Mouse (Mus musculus) frontal cortex, postnatal 10 days (tissue): Measurements from ENCODE around the gene Hsd17b3.
"Not testable (repeated sequence)": the region's sequence is repeated elsewhere in the genome, so short reads cannot be mapped to it uniquely, and the experiment has no call there.

ENCODE experiments used
- DNase-seq, 2 experiments: peaks; one replicate each; pipeline ENCODE4 v3.0.0; 2022; ENCODE audit warnings: low spot score in 2 of 2, mixed read lengths in 1 of 2

The Hsd17b3 gene

DNA sequence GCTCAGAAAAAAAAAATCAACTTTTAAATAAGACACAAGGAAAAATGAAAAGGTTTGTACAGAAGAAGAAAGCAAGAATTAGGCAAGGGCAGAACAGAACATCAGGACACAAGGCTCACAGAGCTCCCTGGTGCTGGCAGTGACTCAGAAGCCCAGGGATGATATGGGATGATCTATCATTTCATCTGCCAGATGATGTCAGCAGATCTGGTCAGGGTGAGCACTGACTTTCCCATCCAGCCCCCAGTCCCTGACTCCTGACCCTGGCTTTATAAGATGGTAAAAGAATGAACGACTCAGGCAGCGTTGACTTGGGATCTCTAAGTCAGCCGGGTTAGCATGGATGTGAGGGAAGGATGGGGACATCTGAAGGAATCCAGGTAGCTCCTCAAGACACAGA is 5.7 kb downstream of the Hsd17b3 start:
- no peak for DNase-seq

DNA sequence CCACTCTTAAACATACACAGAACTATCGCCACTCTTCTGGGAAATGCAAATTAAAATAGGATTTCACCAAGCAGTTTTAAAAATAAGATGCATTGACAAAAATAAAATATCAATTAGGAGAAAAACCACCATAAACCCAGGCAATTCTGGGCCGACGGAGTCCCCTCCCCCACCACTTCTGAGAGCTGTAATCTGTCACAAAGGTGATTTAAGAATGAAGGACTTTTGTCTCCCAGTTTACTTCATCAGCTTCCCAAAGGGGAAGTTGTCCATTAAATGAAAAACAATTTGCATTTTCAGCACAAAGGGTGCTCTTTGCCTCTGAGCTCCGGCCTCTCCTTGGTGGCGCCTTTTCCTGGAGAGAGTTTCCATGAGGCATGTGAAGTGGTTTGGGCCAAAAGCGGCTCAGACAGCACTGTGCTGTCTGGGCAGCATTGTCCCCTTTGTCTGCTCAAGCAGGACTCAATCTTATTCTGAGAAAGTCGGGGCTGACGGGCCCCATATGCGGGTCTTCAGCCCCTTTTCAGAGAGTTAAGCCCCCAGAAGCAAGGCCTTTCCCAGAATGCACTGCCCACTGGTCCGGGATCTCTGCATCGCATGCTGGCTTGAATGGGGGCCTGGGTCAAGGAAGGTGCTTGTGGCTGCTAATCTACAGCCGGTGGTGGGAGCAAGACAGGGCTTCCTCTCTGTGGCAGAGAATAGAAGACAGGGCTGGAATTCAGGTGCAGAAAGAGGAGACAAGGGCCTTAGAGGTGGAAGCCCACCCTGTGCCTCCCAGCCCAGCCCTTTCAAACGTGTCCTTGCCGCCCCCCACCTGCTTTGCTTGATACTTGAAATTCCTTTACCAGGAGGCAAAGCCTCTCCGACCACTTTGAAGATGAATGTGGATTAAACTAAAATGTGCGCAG is 7.8 kb downstream of the Hsd17b3 start:
- DNase-seq: no peak

DNA sequence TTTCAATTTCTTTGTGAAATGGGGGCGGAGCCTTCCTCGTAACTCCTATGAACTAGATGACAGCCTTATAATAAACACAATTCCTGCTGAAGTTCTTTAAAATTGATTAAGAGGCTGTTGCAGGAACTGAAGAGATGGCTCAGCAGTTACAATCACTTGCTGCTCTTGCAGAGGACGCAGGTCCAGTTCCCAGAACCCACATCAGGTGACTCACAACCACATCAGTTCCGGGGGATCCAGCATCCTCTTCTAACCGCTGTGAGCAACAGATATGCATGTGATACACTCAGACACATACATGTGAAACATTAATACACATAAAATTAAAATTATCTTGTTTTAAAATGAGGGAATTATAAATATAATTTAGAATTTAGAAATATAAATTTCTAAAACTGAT is 11.4 kb downstream of the Hsd17b3 start:
- DNase-seq: no peak

DNA sequence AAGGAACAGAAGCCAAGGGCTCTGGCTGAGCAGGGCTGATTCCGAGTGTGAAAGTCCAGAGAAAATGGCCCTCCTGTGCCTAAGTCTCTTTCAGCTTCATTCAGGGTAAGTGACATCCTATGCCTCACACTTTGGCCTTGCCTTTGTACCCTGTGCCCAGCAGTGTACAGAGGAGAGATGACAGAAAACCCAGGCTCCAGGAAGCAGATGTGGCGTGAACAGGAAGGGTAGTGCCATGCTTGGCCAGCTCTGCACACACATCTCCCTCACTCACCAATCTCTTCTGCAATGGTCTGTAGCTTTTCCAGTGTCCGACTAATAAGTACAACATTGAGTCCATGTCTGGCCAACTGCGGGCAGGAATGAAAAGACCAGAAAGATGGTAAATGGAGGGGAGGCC is 13.0 kb downstream of the Hsd17b3 start:
- no peak for DNase-seq

DNA sequence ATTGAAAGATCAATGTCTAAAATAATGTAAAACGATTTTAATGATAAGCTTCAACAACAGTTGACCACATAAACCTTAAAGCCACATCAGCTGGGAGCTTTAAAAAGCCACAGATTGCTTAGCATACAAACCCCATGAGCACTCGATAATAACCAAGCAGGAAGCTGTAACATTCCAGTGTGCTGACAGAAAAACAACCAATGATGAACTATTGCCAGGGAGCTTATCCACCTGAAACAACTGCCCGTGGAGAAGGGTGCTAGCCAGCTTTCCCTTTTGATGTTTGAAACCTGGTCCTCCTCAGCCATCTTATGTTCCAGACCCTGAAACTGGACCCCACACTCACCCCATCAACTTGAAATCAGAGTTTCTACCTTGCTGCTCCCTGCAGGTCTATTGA is 22.4 kb downstream of the Hsd17b3 start:
- DNase-seq: no peak

DNA sequence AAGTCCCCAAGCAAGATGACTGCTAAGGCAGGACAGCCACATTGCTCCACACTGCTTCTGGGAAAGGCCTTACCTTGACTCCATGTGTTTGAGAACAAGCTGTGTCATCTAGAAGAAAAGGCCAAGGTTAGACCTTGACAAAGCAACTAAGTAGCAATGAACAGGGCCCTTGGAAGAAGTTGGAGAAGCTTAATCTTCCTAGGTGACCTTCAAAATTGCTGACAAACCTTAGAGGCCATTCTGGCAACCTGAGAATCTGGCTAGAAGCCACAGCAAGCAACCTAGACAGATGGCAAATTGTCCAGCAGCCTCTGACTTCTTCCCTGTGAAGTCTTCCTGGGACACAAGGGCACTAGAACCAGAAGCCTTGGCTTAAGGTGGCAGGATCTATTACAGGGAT is 24.8 kb downstream of the Hsd17b3 start:
- DNase-seq: no peak

DNA sequence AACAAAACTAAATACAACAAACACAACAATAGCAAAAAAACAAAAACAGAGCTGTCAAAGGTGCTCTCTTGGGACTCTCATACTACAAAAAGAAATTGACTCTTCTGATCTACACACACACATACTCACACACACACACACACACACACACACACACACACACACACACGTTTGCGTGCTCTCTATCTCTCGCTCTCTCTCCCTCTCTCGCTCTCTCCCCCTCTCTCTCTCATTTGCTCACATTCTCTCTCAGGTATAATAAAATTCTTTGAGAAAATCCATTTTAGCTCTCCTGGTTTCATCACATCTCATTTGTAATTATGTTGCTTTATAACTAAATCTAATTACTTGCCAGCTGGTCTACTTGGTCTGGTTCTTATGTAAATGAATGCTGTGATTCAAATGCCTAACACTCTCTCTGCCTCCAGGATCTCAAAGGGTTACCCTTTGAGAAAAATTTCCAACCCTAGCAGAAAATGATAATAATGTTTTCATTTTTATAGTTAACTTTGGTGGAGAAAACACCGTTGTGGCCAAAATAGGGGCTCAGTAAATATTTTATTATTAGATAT is 28.0 kb downstream of the Hsd17b3 start:
- no peak for DNase-seq

DNA sequence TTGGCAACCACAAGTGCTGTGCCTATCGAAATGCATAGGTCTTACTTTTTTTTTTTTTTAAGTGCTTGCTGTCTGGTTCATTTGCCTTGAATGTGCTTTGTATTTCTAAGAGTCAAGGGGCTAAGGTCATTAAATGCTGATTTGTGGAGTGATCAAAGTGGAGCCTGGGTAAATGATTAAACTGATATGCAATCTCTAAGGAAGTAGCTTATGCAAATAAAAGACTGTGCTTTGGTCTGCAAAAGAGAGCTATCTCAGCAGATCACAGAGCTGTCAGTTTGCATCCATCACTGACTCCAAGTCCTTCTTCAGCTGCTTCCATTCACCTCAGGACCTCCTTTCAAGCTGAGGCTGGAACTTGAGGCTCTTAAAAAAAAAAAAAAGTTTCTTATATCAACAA is 35.1 kb downstream of the Hsd17b3 start:
- no peak for DNase-seq

DNA sequence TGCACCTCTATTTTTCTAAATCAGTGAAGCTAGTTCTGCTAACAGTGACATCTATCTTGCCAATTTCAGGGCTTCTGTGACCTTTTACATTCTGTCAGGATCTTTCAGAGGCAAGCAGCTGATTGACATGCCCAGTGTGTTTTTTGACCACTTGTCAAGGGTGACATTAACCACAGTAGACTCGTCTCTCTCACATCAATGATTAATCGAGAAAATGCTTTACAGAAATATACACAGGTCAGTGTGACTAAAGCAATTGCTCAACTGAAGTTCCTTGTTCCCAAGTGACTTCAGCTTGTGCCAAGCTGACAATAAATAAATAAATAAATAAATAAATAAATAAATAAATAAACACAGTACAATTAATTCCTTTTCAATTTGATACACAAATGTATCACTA is 36.7 kb downstream of the Hsd17b3 start:
- not testable (repeated sequence) for DNase-seq

DNA sequence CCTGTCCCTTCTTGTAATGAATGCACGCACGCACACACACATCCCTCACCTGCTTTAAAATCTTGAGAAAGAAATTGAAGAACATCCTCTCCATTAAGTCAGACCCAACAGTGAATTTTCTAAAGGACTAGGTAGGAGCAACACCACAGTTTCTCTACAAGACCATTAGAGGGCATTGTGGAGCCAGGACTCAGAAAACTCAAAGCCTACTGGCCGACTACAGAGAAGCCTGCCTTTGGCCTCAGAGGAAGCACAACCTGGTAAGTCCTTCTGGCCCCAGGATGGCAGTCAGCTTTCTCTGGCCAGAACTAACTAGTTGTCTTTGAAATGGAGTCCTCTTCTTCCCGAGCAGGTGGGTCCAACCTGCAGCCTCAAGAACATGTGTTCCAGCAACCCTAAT is 38.1 kb downstream of the Hsd17b3 start:
- no peak for DNase-seq

DNA sequence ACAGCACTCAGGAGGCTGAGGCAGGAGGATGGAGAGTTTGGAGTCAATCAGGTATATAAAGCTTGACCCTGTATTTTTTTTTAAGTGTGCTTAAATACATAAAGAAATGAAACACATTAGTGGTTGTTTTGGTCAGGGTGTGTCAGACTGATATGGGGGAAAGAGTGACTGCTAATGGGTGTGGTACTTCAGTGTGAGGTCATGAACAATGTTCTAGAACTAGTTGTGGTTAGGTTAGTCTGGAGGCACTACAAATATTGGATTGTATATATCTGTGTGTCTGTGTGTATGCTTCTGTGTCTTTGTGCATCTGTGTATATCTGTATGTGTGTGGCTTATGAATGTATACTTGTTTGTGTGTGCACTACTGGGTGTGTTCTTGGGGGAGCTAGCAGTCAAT is 39.5 kb downstream of the Hsd17b3 start:
- DNase-seq: no peak

DNA sequence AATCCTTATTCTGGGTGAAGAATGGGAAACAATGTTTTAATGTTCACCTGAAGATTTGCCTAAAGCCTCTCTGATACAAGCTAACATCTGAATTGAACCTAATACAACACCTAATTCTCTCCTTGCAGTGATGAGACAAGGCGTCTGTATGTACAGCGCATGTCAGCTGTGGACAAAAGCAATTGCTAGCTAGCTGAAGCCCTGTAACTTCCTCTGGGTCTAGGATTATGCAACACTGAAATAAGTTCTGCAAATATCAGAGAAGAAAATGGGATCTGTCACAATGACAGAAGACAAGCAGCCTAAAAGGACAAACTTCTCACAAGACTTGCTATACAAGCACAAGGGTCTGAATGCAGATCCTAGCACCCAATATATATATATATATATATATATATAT is 40.6 kb downstream of the Hsd17b3 start:
- DNase-seq: no peak

DNA sequence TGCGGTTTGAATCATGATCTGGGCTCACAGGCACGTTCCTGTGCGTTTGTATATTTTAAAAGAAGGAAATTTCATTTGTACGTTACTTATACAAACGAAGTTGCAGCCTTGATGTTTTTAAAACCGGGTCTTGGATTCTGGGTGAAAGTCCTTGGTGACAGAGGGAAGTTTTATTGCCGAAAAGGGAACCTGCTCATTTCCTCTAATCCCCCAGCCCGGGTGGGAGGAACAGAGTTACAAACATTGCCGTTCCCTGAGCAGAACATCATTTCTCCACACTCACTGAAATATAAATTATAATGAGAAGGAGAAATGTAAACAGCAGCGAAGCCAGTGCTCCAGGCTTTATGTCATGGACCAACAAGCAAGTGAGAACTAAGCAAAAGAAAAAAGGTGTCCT is 49.1 kb downstream of the Hsd17b3 start:
- DNase-seq: no peak

DNA sequence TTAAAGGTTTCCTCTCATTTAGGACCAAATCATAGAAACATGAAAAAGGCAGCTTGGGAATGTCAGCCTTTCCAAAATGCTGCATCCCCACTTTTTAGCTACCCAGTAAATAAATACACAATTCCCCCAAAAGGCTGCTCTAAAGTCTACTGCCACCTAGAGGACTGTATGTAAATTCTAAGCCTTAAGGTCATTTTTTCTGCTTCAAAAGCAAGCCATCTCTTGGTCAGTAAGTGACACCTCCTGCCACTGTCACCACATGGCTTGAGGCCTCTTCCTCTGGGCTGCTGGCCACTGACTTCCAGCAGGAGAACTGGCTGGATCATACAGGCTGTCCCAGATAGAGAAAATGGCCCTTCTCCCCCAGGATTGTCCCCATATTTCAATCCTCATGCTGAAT is 50.9 kb downstream of the Hsd17b3 start:
- no peak for DNase-seq

DNA sequence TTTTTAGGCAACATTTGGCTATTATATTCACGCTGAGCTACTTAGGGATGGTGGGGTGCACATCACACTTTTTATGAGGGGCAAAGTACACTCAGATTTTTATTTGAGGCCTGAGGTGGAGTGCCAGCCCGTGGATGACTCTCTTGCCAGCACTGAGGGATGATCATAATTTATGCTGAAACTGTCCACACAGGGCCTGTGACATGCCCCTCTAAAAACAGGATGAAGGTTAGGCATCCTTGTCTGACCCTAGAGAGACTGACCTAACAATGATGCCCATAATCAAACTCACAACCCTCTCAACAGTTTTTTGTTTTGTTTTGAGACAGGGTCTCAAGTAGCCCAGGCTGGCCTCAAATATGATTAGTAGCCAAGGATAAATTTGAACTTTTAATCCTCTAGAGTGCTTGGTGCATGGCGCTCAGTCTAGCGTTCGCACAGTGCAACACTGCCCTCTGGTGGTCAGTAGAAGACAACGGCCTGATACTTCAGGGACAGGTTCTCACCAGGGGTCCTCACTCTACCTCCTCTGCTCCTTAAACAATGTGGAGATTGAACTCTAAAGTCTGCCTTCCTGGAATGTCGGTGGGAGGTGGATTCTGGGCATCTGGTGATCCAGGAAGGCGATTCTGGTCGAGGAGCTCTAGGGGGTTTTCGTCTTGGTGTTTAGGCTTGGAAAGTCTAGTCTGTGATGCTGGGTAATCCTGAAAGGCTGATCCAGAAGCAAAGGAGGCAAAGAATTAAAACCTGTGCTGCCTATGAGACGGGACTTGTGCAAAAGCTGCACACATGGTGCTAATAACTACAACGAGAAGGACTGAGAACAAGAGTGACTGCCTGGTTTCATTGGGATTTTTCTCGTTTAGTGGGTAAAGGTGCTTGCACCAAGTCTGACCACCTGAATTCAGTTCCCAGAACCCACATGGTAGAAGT is 52.7 kb downstream of the Hsd17b3 start:
- peak in 1 of 2 experiments; percentile 61 for DNase-seq

DNA sequence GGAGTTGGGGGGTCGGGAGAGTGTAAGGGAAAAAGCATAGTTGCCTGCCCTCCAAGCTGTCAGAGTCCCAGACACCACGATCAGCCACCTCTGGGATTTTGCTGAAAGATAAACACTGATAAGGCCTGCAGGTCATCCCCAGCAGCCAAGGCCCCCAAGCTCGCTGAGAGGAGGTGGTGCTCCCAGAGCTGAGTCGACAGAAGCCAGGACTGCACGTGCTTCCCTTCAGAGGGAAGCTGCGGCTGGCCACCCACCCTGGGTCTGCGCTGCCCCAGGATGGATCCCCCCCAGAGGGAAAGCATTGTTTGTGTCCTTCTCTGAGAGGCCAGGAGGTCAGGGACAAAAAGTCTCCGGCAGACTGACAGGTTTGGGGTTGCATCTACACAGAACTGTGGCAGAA is 54.0 kb downstream of the Hsd17b3 start:
- no peak for DNase-seq

DNA sequence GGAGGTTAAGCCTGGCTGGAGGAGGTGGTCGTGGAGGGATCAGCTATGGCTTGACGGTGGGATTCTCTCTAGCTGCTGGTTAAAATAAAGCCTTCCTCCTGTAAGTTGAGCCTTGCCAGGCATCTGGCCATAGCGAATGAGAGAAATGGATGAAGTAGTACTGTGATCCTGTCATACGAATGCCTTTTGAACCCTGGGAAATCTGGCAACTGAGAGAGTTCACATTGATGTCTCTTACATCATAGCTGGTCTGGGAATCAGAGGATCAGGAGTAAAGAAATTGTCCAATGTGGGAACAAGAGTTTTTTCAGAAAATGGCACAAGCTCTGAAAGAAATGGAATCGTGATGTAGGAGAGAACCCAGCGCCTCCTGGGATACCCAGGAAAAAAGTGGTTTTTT is 55.1 kb downstream of the Hsd17b3 start:
- DNase-seq: no peak

DNA sequence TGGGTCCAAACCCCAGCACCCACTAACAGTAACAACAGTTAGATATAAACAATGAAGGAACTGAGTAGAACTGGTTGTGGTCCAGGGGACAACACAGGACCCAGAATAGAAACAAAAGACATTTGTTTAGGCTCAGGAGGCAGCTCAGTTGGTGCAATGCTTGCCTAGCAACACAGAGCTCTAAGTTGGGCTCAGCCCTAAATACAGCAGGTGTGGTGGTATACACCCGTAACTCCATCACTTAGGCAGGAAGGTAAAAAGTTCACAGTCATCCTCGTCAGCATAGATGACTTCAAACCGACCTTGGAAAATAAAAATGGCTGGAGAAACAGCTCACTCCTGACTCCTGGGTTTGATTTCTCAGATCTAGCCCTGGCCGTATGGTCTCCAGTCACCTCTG is 55.8 kb downstream of the Hsd17b3 start:
- DNase-seq: no peak

DNA sequence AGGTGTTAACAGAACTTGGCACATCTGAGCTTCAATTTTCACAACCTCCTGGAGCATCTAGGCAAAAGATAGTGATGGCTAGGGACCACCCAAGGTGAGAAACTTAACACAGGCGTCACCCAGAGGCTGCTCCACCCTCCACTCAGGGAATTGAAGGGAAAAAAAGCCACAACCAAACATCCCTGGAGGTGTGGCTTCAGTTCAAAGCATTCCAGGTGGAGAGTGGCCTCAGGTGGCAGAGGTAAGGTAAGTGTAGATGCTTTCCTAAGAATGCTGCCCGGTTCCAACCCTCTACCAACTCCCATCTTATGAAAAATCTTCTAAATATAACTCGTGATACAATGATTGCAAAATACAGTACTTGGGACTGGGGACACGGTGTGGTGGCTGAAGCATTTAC is 57.8 kb downstream of the Hsd17b3 start:
- DNase-seq: no peak

DNA sequence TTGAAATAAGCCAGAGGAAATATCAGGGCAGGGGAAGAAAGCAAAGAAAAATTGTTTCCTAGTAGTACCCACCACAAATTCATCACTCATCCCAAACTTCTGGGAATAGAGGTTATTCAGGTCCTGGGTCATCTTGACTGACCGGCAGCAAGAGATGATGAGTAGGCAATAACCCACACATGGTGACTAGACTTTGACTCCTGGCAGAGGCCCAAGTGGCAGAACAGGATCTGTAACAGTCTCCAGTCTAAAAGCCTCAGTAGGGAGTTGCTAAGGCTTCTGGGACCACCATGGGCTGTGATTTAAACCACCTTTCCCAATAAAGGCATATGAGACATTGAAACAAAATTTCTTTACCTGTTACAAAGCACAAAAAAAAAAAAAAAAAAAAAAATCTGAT is 58.2 kb downstream of the Hsd17b3 start:
- DNase-seq: no peak

DNA sequence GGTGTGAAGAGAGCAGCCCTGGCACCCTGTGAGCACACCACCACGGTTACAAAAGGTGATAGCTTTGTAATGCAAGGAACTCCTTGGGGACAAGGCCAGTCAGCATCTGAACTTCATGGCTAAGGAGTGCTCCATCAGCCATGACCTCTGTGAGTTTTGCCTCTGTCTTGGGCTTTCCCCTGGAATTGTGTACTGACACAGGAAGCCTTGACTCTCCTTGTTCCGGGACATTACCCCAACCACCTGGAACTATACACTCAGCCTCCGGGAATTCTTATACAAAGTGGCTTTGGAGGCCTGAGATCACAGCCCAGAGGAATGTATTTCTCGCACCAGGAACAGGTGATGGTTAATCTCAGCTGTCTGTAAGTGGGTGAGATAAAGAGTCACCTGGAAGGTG is 64.2 kb downstream of the Hsd17b3 start:
- no peak for DNase-seq

DNA sequence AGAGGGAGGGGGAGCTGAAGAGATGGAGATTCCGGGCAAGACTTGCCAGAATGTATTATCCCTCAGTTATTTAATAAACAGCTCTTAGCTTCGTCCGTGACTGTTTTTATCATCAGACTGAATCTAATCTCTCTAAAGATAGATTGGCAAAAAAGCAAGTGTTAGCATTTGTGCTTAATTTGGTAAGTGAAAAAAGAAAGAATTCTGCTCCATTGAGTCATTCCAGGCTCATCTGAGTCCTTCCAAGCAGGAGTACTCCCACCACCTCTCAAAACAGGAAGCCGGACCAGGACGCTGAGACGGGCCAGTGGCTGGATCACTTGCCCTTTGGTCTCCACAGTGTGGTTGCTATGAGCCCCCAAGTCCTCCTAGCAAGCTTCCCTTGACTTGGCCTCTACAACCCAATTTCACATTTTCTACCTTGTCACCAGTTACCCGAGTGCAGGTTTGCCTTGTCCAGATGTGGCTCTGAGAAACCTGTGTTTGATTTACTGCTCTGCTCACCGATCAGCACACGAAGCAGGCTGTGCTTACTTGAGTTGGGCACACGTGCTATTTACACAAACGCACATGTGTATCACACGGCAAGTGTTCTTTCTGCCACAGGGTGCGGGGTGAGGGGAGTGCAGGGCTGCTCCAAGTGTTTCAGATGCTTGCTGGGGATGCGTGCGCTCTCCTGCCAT is 66.1 kb downstream of the Hsd17b3 start:
- DNase-seq: no peak
